Mouse (Mus musculus) T-helper 2 cell (primary cell): ENCODE data around the gene Nkx2-5.

ENCODE experiments used
- in situ Hi-C: fragments of 300-600 bp; cut with MboI, MseI; formaldehyde crosslinking; loops from one replicate; pipeline ENCODE4 v1.15.1; 2025; ENCODE audit warnings: high pct_unique_total_duplicates

Gene Nkx2-5

GRCm38 (mm10) chr17:26836786-26837545, 7.8 kb downstream of the Nkx2-5 start:
- in situ Hi-C loops: no loop called here

GRCm38 (mm10) chr17:26836377-26836776, 8.4 kb downstream of the Nkx2-5 start:
- in situ Hi-C loops: no loop called here

- in situ Hi-C loops: no loop called here
Observed at GRCm38 (mm10) chr17:26835956-26836355, 8.9 kb downstream of the Nkx2-5 start.

GRCm38 (mm10) chr17:26834966-26835755, 9.6 kb downstream of the Nkx2-5 start:
- in situ Hi-C loops: no loop called here

- in situ Hi-C loops: no loop called here
Observed at GRCm38 (mm10) chr17:26834302-26834965, 10.4 kb downstream of the Nkx2-5 start.

- in situ Hi-C loops: no loop called here
Observed at GRCm38 (mm10) chr17:26833806-26834205, 11.0 kb downstream of the Nkx2-5 start.

GRCm38 (mm10) chr17:26826131-26826530, 18.7 kb downstream of the Nkx2-5 start:
- in situ Hi-C loops: loop anchor here (10.0 kb wide), 1 partner anchor 511 kb away; no protein-coding TSS in a partner anchor

- in situ Hi-C loops: no loop called here
Observed at GRCm38 (mm10) chr17:26817776-26818175, 27.0 kb downstream of the Nkx2-5 start.

- in situ Hi-C loops: no loop called here
Observed at GRCm38 (mm10) chr17:26816810-26817209, 28.0 kb downstream of the Nkx2-5 start.

GRCm38 (mm10) chr17:26813497-26813896, 31.3 kb downstream of the Nkx2-5 start:
- in situ Hi-C loops: loop anchor here (5.0 kb wide), 1 partner anchor 599 kb away; no protein-coding TSS in a partner anchor

- in situ Hi-C loops: loop anchor here (5.0 kb wide), 1 partner anchor 600 kb away; no protein-coding TSS in a partner anchor
Observed at GRCm38 (mm10) chr17:26812607-26813006, 32.2 kb downstream of the Nkx2-5 start.

- in situ Hi-C loops: no loop called here
Observed at GRCm38 (mm10) chr17:26802886-26803285, 41.9 kb downstream of the Nkx2-5 start.

GRCm38 (mm10) chr17:26797379-26798128, 47.3 kb downstream of the Nkx2-5 start:
- in situ Hi-C loops: no loop called here

GRCm38 (mm10) chr17:26795386-26795785, 49.4 kb downstream of the Nkx2-5 start:
- in situ Hi-C loops: no loop called here

GRCm38 (mm10) chr17:26794744-26795143, 50.1 kb downstream of the Nkx2-5 start:
- in situ Hi-C loops: loop anchor here (5.0 kb wide), 1 partner anchor 83 kb away; no protein-coding TSS in a partner anchor

- in situ Hi-C loops: loop anchor here (5.0 kb wide), 1 partner anchor 84 kb away; no protein-coding TSS in a partner anchor
Observed at GRCm38 (mm10) chr17:26793068-26793765, 51.6 kb downstream of the Nkx2-5 start.

- in situ Hi-C loops: loop anchor here (5.0 kb wide), 1 partner anchor 85 kb away; no protein-coding TSS in a partner anchor
Observed at GRCm38 (mm10) chr17:26792096-26792495, 52.7 kb downstream of the Nkx2-5 start.

- in situ Hi-C loops: loop anchor here (5.0 kb wide), 1 partner anchor 86 kb away; no protein-coding TSS in a partner anchor
Observed at GRCm38 (mm10) chr17:26791580-26791979, 53.2 kb downstream of the Nkx2-5 start.

GRCm38 (mm10) chr17:26790269-26791214, 54.3 kb downstream of the Nkx2-5 start:
- in situ Hi-C loops: loop anchor here (5.0 kb wide), 1 partner anchor 87 kb away; no protein-coding TSS in a partner anchor
